Mouse (Mus musculus) C2C12 (cell line): ENCODE data around the gene Cmpk2.

Source experiments
- CTCF ChIP-seq: IDR thresholded peaks from one replicate; pipeline ENCODE4 v1.5.1; 2011; ENCODE audit not compliant: control insufficient read depth, insufficient read depth, insufficient read length
- USF1 ChIP-seq: IDR thresholded peaks from one replicate; pipeline ENCODE4 v1.6.1; 2011; ENCODE audit warnings: low read depth, mild to moderate bottlenecking, control low read depth, moderate library complexity

DNA sequence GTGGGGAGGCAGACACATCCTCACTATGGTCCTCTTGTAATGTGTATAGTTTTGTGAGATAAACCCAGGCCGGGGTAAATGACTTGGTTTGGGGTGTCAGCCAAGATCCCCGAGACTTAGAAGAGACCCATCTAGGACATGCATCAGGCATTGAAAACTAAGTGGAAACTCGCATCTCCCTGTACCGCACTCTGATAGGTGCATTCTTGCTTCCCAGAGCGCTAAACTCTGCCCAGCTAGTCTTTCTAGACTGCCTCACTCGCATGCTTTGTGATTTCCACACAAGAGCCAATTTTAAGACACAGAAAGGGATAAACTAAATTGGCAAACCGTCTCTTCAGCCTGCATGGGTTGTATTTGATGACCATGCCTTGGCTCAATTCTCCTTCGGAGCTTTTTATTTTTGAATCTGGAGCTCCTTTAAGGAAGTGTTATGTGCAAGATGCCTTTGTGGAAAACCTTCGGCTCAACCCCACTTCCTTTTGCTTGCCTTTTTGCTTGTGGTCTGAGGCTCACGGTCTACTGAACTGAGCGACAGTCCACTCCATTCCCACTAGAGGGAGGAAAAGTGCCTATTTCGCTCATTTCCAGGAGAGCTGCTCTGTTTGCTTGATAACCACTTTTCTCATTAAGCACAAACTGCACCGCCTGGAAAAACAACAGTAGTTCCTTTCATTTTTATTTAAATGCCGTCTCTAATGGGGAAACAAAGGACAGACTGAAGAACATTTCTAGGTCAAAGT, 19.0 kb downstream of the Cmpk2 start:
- TF ChIP-seq CTCF (no peak), USF1 (no peak)
